Mouse (Mus musculus): ENCODE measurements around the gene Zfp989. TPM values are rescaled to one million over a fixed set of nuclear protein-coding genes. Genes with fewer than 3 reads are reported as not detected.

Gene Zfp989
- not detected for polyA plus RNA-seq (2014; fragmentation: Illumina TruSeq; extraction: RNeasy Lipid Tissue Mini Kit (QIAGEN cat#74804); ENCODE audit: low read depth, low replicate concordance)

GRCm38 (mm10) chr4:146971757-146972156 lies at the start of gene Zfp989:
Zfp989 (plus strand) TSS chr4:146971976.

GRCm38 (mm10) chr4:147021550-147021949 lies 49.8 kb downstream of the Zfp989 start, which contains the start of gene Rex2:
Rex2 (plus strand) TSS chr4:147021850.

Other genes starting within 250 kb of the Zfp989 start
- not detected for gene Gm21411, start 62.4 kb upstream of the Zfp989 start, polyA plus RNA-seq (2014; fragmentation: Illumina TruSeq; extraction: RNeasy Lipid Tissue Mini Kit (QIAGEN cat#74804); ENCODE audit: low read depth, low replicate concordance)
- gene Rex2, start 49.9 kb downstream of the Zfp989 start, polyA plus RNA-seq (2014; fragmentation: Illumina TruSeq; extraction: RNeasy Lipid Tissue Mini Kit (QIAGEN cat#74804); ENCODE audit: low read depth, low replicate concordance): not detected
- 3.0 TPM for gene Zfp991, start 160.1 kb downstream of the Zfp989 start, polyA plus RNA-seq (2014; fragmentation: Illumina TruSeq; extraction: RNeasy Lipid Tissue Mini Kit (QIAGEN cat#74804); ENCODE audit: low read depth, low replicate concordance)